Mouse (Mus musculus): ENCODE results near the gene Mas1.

The Mas1 gene

DNA sequence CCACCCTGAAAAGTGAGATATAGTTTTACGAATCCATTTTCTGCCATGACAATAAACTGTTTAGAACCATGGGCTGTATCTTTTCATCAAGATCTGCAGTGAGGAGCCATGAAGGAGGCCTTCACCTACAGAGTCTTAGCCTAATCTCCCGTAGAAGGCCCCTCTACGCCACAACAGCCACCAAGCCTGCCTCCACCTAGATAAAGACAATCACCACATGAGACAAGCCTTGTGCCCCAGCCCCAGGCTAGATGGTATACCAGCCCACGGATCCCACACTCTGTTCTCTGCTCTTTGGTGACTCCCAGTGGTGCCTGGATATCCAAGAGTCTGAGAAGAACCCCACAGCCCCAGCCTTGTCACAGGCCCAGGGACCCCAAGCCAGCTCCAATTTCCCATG lies 52.1 kb downstream of the Mas1 start:
- WGBS, result 95% methylated on average over 4 of the region's 4 CpGs

DNA sequence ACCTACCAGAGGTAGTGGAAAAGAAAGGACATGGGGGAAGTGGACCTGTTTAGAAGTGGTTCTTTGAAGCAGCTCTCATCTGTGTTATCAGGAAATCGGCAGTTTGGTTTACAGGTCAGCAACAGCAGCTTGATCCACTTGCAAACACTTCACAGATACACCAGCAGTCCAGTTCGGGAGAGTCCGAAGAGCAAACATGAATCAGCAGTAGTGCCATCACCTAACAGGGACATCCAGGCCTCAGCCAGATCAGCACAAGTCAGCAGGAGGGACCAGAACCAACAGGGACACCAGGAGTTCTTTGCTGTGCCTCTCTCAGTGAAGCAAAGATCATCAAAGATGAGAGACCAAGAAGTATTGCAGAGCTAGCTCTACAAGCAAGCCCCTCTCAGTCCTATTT lies 53.4 kb downstream of the Mas1 start:
- 92% methylated on average over 3 of the region's 3 CpGs for WGBS

- WGBS, result 92% methylated on average over 1 of the region's 1 CpGs
These were observed 57.0 kb downstream of the Mas1 start for GRCm38 (mm10) chr17:12810973-12811303.

GRCm38 (mm10) chr17:12810103-12810972 lies 57.6 kb downstream of the Mas1 start:
- 31% methylated on average over 14 of the region's 14 CpGs for WGBS

GRCm38 (mm10) chr17:12808851-12809250 lies 59.1 kb downstream of the Mas1 start:
- 93% methylated on average over 6 of the region's 6 CpGs for WGBS

DNA sequence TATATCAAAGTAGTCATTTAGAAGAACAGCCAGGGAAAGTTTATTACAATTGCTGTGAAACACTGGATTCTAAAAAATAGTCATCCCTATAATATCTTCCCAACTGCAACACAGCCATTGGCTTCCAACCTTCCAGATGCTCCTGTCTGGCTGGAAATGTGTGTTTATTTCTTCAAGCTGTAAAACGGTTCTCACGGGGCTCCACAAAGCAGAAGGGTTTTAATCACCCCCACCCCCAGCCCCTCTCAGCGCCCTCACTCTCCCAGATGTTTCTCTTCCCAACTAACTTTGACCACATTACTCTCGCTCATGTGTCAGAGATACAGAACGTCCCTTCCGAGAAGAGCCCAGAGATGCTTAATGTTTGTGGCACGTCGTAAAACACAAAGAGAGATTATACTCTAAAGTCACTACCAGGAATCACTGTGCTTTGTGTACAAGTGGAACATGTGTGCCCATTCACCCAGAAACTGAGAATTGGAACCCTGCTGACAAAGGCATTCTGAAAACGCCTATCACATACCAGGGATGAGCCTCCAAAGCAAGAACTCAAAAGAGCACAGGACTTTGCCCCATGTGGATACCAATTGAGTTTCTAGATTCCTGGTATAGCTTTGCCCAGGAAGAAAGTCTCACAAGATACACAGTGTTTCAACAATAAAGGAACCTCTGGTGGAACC lies 65.9 kb downstream of the Mas1 start:
- WGBS, result 65% methylated on average over 9 of the region's 9 CpGs

DNA sequence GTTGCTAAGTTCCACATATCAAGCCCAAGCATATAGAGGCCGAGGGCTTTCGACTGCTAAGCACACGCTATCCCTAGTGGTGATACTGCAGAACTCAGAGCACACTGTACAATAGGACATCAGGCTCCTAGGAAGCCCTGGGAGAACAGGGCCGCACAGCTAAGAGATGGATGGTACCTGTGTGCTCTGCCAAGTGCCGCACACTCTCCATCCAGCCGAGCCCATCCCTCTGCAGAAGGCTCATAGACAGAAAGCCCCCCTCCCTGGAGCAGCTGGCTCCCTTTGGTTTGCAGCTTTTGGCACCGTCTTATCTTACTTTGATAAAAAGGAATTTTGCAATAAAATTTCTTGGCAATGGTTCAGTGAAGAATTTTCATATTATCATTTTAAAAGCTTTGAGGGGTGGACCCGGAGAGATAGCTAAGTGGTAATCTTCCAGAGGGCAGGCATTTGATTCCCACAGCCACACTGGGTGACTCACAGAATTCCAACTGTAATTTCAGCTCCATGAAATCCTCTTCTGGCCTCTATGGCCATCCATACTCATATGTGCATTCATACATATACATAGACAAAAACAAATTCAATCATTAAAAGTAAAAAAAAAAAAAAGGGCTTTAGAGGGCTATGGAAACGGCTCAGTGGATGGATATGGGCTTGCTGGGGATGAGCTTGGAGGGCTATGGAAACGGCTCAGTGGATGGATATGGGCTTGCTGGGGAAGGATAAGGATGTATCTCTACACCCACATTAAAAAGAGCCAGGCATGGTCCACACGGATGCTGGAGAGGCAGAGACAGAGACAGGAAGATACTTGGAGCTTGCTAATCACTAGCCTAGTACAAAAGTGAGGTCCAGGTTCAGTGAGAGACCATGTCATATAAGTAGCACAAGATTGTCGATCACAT lies 68.3 kb downstream of the Mas1 start:
- WGBS, result 86% methylated on average over 12 of the region's 12 CpGs

- WGBS, result 93% methylated on average over 3 of the region's 3 CpGs
These were observed 69.4 kb downstream of the Mas1 start for GRCm38 (mm10) chr17:12798571-12798970.

DNA sequence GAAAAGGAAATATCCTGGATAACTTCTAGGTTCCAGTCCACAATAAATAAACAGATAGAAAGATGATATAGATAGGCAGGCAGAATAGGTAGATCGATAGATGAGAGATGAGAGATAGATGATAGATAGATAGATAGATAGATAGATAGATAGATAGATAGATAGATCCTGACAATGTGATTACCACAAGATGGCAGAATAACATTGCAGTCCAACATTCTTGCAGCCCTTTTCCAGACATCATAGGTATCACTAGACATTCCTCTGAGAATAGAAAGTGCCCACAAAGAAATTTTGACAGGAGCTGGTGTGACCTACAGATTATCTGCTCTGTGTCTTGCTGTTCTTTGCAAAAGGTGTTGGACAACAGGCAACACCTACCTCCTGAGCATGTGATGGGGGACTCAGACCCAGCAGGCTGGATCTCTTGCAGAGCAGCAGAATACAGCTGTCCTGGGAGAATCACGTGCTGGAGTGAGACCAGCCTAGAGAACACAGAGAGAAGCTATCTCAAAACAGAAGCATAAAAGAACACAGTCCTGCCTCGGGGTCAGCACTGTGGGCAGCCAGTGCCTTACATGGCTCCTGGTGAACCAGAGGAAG lies 70.4 kb downstream of the Mas1 start:
- WGBS, result 63% methylated on average over 3 of the region's 3 CpGs

- 92% methylated on average over 3 of the region's 3 CpGs for WGBS
These were observed 71.3 kb downstream of the Mas1 start for GRCm38 (mm10) chr17:12796633-12797032.

DNA sequence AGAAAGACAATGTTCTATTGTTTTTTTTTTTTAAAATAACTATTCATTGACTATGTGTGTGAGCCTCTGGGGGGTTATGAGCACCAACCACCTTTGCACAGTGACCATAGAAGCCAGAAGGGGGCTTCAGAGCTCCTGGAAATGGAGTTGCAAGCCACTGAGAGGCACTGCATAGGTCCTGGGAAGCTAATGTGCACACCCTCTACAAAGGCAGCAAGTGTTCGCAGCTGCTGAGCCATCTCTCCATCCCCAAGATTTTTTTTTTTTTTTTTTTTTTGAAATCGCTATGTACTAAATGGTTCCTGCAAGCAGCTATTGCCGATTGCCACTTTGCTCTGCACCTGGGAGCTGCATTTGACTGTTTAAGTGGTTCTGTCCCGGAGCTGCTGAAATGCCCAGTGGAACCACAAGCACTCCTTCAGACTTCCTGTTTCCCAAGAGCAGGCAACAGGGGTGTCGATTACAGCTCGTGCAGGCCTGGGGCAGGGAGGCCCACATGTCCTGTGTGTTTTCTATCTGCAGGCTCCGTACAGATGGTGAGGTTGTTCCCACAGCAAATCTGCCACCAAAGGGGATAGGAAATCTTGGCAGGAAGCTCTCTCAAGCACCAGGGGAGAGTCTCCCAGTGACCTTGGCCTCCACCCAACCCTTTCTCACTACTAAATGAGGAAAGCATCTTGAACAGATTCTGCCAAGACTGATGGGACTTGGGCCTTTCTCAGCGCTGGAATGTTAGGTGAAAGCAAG lies 74.1 kb downstream of the Mas1 start:
- WGBS, result 54% methylated on average over 8 of the region's 8 CpGs

DNA sequence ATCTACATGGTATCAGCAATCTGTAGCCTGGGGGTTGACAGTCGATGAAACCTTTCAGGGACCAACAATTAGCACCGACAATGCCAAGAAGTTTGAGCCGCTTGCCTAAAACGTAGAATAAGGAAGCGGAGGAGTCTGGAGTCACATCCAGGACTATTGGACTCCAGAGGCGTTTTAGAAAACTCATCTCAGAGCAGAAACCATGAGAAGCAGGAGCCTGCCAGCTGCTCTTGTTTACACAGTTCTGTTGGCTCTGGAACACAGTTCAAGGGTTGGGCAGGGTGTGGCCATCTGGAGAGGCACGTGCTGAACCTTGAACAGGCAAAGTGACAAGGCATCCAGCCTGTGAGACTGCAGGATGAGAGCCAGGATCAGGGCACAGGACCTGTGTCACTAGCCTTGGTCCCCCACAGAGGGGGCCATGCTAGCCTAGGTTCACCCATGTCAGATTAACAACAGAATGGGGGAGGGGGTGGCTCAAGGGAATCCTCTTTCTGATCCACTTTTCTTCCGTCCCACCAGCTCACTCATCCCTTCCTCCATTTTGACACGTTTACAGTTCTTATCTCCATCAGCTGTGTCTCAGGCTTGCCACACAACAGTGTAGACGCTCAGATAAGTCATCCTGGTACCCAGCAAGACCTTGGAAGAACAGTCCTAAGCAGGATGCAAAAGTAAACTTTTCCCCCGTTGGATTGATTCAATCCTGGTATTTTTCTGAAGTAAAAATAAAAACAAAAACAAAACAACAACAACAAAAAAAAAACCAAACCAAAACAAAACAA lies 75.3 kb downstream of the Mas1 start:
- WGBS, result 71% methylated on average over 11 of the region's 11 CpGs

DNA sequence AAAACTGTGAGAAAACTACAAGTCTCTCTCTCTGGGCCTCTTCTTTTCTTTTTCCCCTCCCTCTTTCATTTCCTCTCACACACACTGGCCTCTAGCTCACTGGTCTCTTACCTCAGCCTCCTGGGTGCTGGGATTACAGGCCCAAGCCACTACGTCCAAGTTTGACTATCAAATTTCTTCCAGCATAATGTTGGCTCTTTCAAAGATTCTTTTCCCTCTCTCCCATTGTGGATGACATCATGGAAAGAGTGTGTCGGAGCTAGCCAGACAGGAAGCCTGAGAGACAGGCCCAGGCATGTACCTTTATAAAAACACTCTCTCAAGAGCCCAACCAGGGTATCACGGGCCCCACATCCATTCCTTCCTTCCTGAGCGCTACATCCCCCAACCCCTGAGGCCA lies 76.5 kb downstream of the Mas1 start:
- 72% methylated on average over 4 of the region's 4 CpGs for WGBS

DNA sequence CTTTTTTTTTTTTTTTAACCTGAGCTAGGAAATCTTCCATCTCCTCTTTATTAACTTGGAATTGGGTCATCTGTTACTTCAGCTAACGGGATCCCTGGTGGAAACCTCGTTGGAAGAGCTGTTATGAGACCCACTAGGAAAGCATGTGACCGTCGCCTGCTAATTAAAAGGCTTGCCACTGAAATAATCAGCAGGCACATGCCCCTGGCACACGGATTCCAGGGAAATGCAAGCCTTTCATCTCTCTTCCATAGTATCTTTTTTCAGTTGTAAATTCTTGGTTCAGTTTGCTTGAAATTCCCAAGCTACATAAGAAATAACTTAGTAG lies 76.9 kb downstream of the Mas1 start:
- 66% methylated on average over 5 of the region's 5 CpGs for WGBS

Measured in cerebral cortex, adult 2 months (tissue).